Mouse (Mus musculus): ENCODE measurements around the gene Tead3.

Tead3 gene

GRCm38 (mm10) chr17:28308297-28309195 is 42.1 kb downstream of the Tead3 start:
- peak; percentile 74 for DNase-seq (ENCODE audit: low spot score)

- no peak for DNase-seq (ENCODE audit: low spot score)
Observed at GRCm38 (mm10) chr17:28305172-28305571, 45.4 kb downstream of the Tead3 start.

- DNase-seq (ENCODE audit: low spot score), result no peak
Observed at GRCm38 (mm10) chr17:28300850-28301249, 49.8 kb downstream of the Tead3 start.

- no peak for DNase-seq (ENCODE audit: low spot score)
Observed at GRCm38 (mm10) chr17:28300323-28300722, 50.3 kb downstream of the Tead3 start.

- no peak for DNase-seq (ENCODE audit: low spot score)
Observed at GRCm38 (mm10) chr17:28299669-28300320, 50.8 kb downstream of the Tead3 start.

GRCm38 (mm10) chr17:28298888-28299287 is 51.7 kb downstream of the Tead3 start:
- DNase-seq (ENCODE audit: low spot score), result no peak

- no peak for DNase-seq (ENCODE audit: low spot score)
Observed at GRCm38 (mm10) chr17:28294449-28295333, 55.9 kb downstream of the Tead3 start.

- DNase-seq (ENCODE audit: low spot score), result no peak
Observed at GRCm38 (mm10) chr17:28293716-28294115, 56.9 kb downstream of the Tead3 start.

- no peak for DNase-seq (ENCODE audit: low spot score)
Observed at GRCm38 (mm10) chr17:28291346-28291745, 59.3 kb downstream of the Tead3 start.

GRCm38 (mm10) chr17:28290671-28291070 is 59.9 kb downstream of the Tead3 start:
- DNase-seq (ENCODE audit: low spot score), result no peak

GRCm38 (mm10) chr17:28290262-28290661 is 60.4 kb downstream of the Tead3 start:
- peak; percentile 50 for DNase-seq (ENCODE audit: low spot score)

- DNase-seq (ENCODE audit: low spot score), result no peak
Observed at GRCm38 (mm10) chr17:28287980-28288379, 62.6 kb downstream of the Tead3 start.

GRCm38 (mm10) chr17:28287578-28287977 is 63.0 kb downstream of the Tead3 start:
- no peak for DNase-seq (ENCODE audit: low spot score)

- DNase-seq (ENCODE audit: low spot score), result no peak
Observed at GRCm38 (mm10) chr17:28286964-28287363, 63.7 kb downstream of the Tead3 start.

GRCm38 (mm10) chr17:28286133-28286532 is 64.5 kb downstream of the Tead3 start:
- no peak for DNase-seq (ENCODE audit: low spot score)

- no peak for DNase-seq (ENCODE audit: low spot score)
Observed at GRCm38 (mm10) chr17:28283199-28283598, 67.4 kb downstream of the Tead3 start.

GRCm38 (mm10) chr17:28281866-28282441 is 68.7 kb downstream of the Tead3 start:
- no peak for DNase-seq (ENCODE audit: low spot score)

Measured in urinary bladder, postnatal 10 days (tissue).